Mouse (Mus musculus) liver, adult 2 months (tissue): ENCODE results near the gene Selenok. TPM values are rescaled to one million over a fixed set of nuclear protein-coding genes. Genes with fewer than 3 reads are reported as not detected.

Source experiments
- DNase-seq: peaks from one replicate; pipeline ENCODE4 v3.0.0-alpha.2; 2011; ENCODE audit warnings: low read depth, low spot score; ENCODE audit errors: extremely low read depth
- H3K27ac ChIP-seq: fragments of 200-500 bp; replicated peaks from 2 replicates; pipeline ENCODE4 v1.5.1; 2012; ENCODE audit warnings: low read depth, mild to moderate bottlenecking, control low read depth, inconsistent platforms, low read length; ENCODE audit not compliant: insufficient read depth
- H3K27me3 ChIP-seq: fragments of 200-500 bp; 2 replicates; pipeline ENCODE4 v1.6.1; 2012; ENCODE audit warnings: mild to moderate bottlenecking, moderate library complexity, low read length, inconsistent platforms; ENCODE audit not compliant: control insufficient read depth, insufficient read depth
- H3K36me3 ChIP-seq: fragments of 200-500 bp; 2 replicates; pipeline ENCODE4 v1.6.1; 2012; ENCODE audit warnings: low read length, inconsistent platforms; ENCODE audit not compliant: control insufficient read depth, insufficient read depth
- H3K4me1 ChIP-seq: fragments of 200-500 bp; 2 replicates; pipeline ENCODE4 v1.6.1; 2011; ENCODE audit warnings: low read length; ENCODE audit not compliant: control insufficient read depth, insufficient read depth
- H3K4me3 ChIP-seq: fragments of 200-500 bp; 2 replicates; pipeline ENCODE4 v1.5.1; 2011; ENCODE audit warnings: low read depth, mild to moderate bottlenecking, control low read depth, low read length, moderate library complexity; ENCODE audit not compliant: insufficient read depth
- H3K79me2 ChIP-seq: fragments of 200-500 bp; 2 replicates; pipeline ENCODE4 v1.6.1; 2012; ENCODE audit warnings: inconsistent platforms, mild to moderate bottlenecking, low read length, moderate library complexity; ENCODE audit not compliant: control insufficient read depth, insufficient read depth
- H3K9ac ChIP-seq: fragments of 200-500 bp; 2 replicates; pipeline ENCODE4 v1.6.1; 2012; ENCODE audit warnings: low read depth, mild to moderate bottlenecking, control low read depth, inconsistent platforms, low read length
- CTCF ChIP-seq: fragments of 200-500 bp; IDR thresholded peaks from 2 replicates; pipeline ENCODE4 v1.5.1; 2011; ENCODE audit warnings: low read depth, low read length, control low read depth
- POLR2A ChIP-seq: fragments of 200-500 bp; IDR thresholded peaks from 2 replicates; pipeline ENCODE4 v1.6.1; 2011; ENCODE audit warnings: low read length, control low read depth; ENCODE audit not compliant: insufficient read depth; ENCODE audit errors: extremely low read depth
- WGBS: fragments of 180-500 bp; shearing (Covaris S2); methylation state at CpG from one replicate; pipeline ENCODE4 v1.1.7; 2018; 5-methylcytosine and 5-hydroxymethylcytosine counted together
- polyA plus RNA-seq: library from polyadenylated mRNA; depleted of rRNA; stranded (reverse); fragments of >200 nt; gene quantifications from 2 replicates; pipeline ENCODE4 v1.2.3, GENCODE M21; 2012; rRNA removed
- total RNA-seq: library from RNA; depleted of rRNA; stranded (reverse); fragments of >200 nt; gene quantifications from 2 replicates; pipeline ENCODE4 v1.2.3, GENCODE M21; 2014; rRNA removed

Gene Selenok
- total and polyA plus RNA-seq, 2 experiments, result 35.8 to 106 TPM

- WGBS, result 18% methylated on average over 4 of the region's 4 CpGs
- peak; percentile 98 for DNase-seq
Measured at GRCm38 (mm10) chr14:30018463-30018801, 50.3 kb downstream of the Selenok start.

GRCm38 (mm10) chr14:30018846-30019245, 50.7 kb downstream of the Selenok start:
- no peak overlapping the region for H3K4me3 ChIP-seq
- peaks cover 5% of the 10 kb centered on the region; the same call in 1 of the 2 replicates for H3K36me3 ChIP-seq
- peaks cover 19% of the 10 kb centered on the region; the same call in 1 of the 2 replicates for H3K79me2 ChIP-seq
- no peaks in the 10 kb centered on the region for H3K27me3 ChIP-seq
- DNase-seq, result peak; percentile 89
- H3K27ac ChIP-seq, result peak overlapping the region; percentile 98
- TF ChIP-seq POLR2A (no peak), CTCF (no peak)
- peaks cover 60% of the 10 kb centered on the region for H3K4me1 ChIP-seq
- 34% methylated on average over 6 of the region's 6 CpGs for WGBS
- peak overlapping the region; percentile 54 for H3K9ac ChIP-seq

More at GRCm38 (mm10) chr14:30018463-30018801, 50.3 kb downstream of the Selenok start:
- Histone ChIP-seq H3K4me3 (no peak overlapping the region), H3K79me2 (peaks cover 19% of the 10 kb centered on the region; the same call in 1 of the 2 replicates), H3K27ac (peak overlapping the region; percentile 98), H3K9ac (peak overlapping the region; percentile 57), H3K27me3 (no peaks in the 10 kb centered on the region), H3K36me3 (peaks cover 5% of the 10 kb centered on the region; the same call in 1 of the 2 replicates), H3K4me1 (peaks cover 61% of the 10 kb centered on the region)
- no peak for TF ChIP-seq CTCF
- TF ChIP-seq POLR2A, result no peak

GRCm38 (mm10) chr14:30019375-30019774, 51.3 kb downstream of the Selenok start:
- H3K4me1 ChIP-seq, result peaks cover 58% of the 10 kb centered on the region
- no peak for TF ChIP-seq CTCF
- TF ChIP-seq POLR2A, result no peak
- H3K79me2 ChIP-seq, result peaks cover 19% of the 10 kb centered on the region; the same call in 1 of the 2 replicates
- H3K4me3 ChIP-seq, result no peak overlapping the region
- H3K27ac ChIP-seq, result peak overlapping the region; percentile 98
- H3K27me3 ChIP-seq, result no peaks in the 10 kb centered on the region
- DNase-seq, result no peak
- peaks cover 5% of the 10 kb centered on the region; the same call in 1 of the 2 replicates for H3K36me3 ChIP-seq
- H3K9ac ChIP-seq, result peak overlapping the region; percentile 54
- 75% methylated on average over 8 of the region's 8 CpGs for WGBS

- Histone ChIP-seq H3K4me3 (no peak overlapping the region), H3K36me3 (peaks cover 5% of the 10 kb centered on the region; the same call in 1 of the 2 replicates), H3K27ac (peak overlapping the region; percentile 98), H3K79me2 (peaks cover 19% of the 10 kb centered on the region; the same call in 1 of the 2 replicates), H3K9ac (peak overlapping the region; percentile 0; the same call in 1 of the 2 replicates), H3K4me1 (peaks cover 54% of the 10 kb centered on the region), H3K27me3 (no peaks in the 10 kb centered on the region)
- no peak for TF ChIP-seq POLR2A
- DNase-seq, result peak; percentile 48
- WGBS, result 49% methylated on average over 9 of the region's 9 CpGs
Measured at GRCm38 (mm10) chr14:30019792-30020575, 51.9 kb downstream of the Selenok start.

GRCm38 (mm10) chr14:30022471-30022870, 54.4 kb downstream of the Selenok start:
- TF ChIP-seq CTCF, result no peak
- no peak for TF ChIP-seq POLR2A
- WGBS, result 35% methylated on average over 6 of the region's 6 CpGs
- peak; percentile 86 for DNase-seq
- peak overlapping the region; percentile 60 for H3K27ac ChIP-seq
- H3K4me3 ChIP-seq, result no peak overlapping the region
- peaks cover 37% of the 10 kb centered on the region for H3K4me1 ChIP-seq
- peaks cover 26% of the 10 kb centered on the region; the same call in 1 of the 2 replicates for H3K79me2 ChIP-seq
- H3K27me3 ChIP-seq, result no peaks in the 10 kb centered on the region
- H3K36me3 ChIP-seq, result peaks cover 14% of the 10 kb centered on the region; the same call in 1 of the 2 replicates
- H3K9ac ChIP-seq, result no peak overlapping the region

- H3K27me3 ChIP-seq, result no peaks in the 10 kb centered on the region
- H3K36me3 ChIP-seq, result peaks cover 21% of the 10 kb centered on the region; the same call in 1 of the 2 replicates
- H3K79me2 ChIP-seq, result peaks cover 31% of the 10 kb centered on the region; the same call in 1 of the 2 replicates
- TF ChIP-seq CTCF (no peak), POLR2A (no peak)
- H3K27ac ChIP-seq, result peak overlapping the region; percentile 27
- no peak overlapping the region for H3K9ac ChIP-seq
- DNase-seq, result peak; percentile 57
- H3K4me1 ChIP-seq, result peaks cover 24% of the 10 kb centered on the region
- no peak overlapping the region for H3K4me3 ChIP-seq
- WGBS, result 6% methylated on average over 7 of the region's 7 CpGs
Measured at GRCm38 (mm10) chr14:30024387-30024786, 56.3 kb downstream of the Selenok start.

Other genes with a start within 250 kb of the Selenok start
- gene Cacna2d3, start 246.4 kb upstream of the Selenok start, total RNA-seq, result not detected in 2 replicates
- not detected in 2 replicates for gene Cacna2d3, start 246.4 kb upstream of the Selenok start, polyA plus RNA-seq
- 35.6 and 37.3 TPM in 2 replicates for gene Actr8, start 10.0 kb downstream of the Selenok start, total RNA-seq
- gene Actr8, start 10.0 kb downstream of the Selenok start, polyA plus RNA-seq, result 10.5 and 11.3 TPM in 2 replicates
- 7.7 and 11.5 TPM in 2 replicates for gene Il17rb, start 40.6 kb downstream of the Selenok start, total RNA-seq
- gene Il17rb, start 40.6 kb downstream of the Selenok start, polyA plus RNA-seq, result 3.1 and 8.2 TPM in 2 replicates
- gene Chdh, start 40.7 kb downstream of the Selenok start, total RNA-seq, result 48.1 and 73.5 TPM in 2 replicates
- 66.2 and 75.5 TPM in 2 replicates for gene Chdh, start 40.7 kb downstream of the Selenok start, polyA plus RNA-seq